Mouse (Mus musculus) heart, postnatal 0 days (tissue): ENCODE data around the gene Lrrc75a.

Source experiments
- CTCF ChIP-seq: IDR thresholded peaks from 2 replicates; pipeline ENCODE4 v1.5.1; 2016; ENCODE audit warnings: antibody characterized with exemption, control low read depth, low read depth
- EP300 ChIP-seq: IDR thresholded peaks from 2 replicates; pipeline ENCODE4 v1.6.1; 2016; ENCODE audit warnings: antibody characterized with exemption, low read depth

GRCm38 (mm10) chr11:62566211-62566610 lies 82.1 kb downstream of the Lrrc75a start:
- TF ChIP-seq CTCF (no peak), EP300 (no peak)
